Mouse (Mus musculus) monocyte, adult 2 months (primary cell): ENCODE results near the gene Pcca.
A peak's percentile ranks its signal among the peaks of the same experiment; 100 is the strongest.

Experiments used
- DNase-seq, 2 experiments: peaks; one replicate each; pipeline ENCODE4 v3.0.0; 2022; ENCODE audit warnings: low spot score in 2 of 2, low read depth in 1 of 2

Gene Pcca

GRCm38 (mm10) chr14:122912812-122913498, 378.8 kb downstream of the Pcca start:
- peak in 1 of 2 experiments; percentile 6 for DNase-seq

GRCm38 (mm10) chr14:122913657-122914056, 379.5 kb downstream of the Pcca start, which contains the start of gene Ggact:
TSS of gene Ggact (minus strand) at chr14:122913757.
- no peak for DNase-seq

GRCm38 (mm10) chr14:122917676-122918075, 383.6 kb downstream of the Pcca start:
- DNase-seq, result no peak

GRCm38 (mm10) chr14:122920011-122920410, 385.9 kb downstream of the Pcca start:
- DNase-seq, result no peak

DNA sequence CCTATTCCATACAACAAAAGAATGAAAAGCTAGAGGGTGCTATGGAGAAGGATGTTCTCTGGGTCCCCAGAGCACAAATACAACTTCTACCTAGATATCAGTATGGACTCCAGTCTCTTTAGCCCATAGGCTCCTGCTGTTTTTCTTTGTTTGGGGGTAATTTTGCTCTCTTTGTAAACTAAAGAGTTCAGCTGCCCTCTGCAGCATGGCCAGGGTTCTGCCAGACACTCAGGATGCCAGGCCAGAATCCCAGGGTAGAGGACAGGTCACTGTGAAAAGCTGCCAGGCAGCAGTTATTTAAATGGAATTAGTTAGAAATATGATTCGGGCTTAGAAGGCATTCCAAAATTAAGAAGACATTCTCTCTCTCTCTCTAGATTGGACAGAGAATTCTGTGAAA, 402.3 kb downstream of the Pcca start:
- DNase-seq, result no peak
